Mouse (Mus musculus) heart, postnatal 0 days (tissue): Measurements from ENCODE around the gene Col17a1. TPM values are rescaled to one million over a fixed set of nuclear protein-coding genes. Genes with fewer than 3 reads are reported as not detected.

Source experiments
- ATAC-seq: fragments of 200-750 bp; cut with Nextera tagmentation; 2 replicates; pipeline ENCODE4 v1.8.0; 2017; ENCODE audit warnings: low read depth, moderate number of reproducible peaks, moderate library complexity; ENCODE audit not compliant: insufficient read depth
- DNase-seq: peaks from one replicate; pipeline ENCODE4 v3.0.0-alpha.2; 2016; ENCODE audit warnings: low spot score
- H3K27ac ChIP-seq: fragments of 300-500 bp; sonication (generic); 2 replicates; pipeline ENCODE4 v1.5.1; 2014; ENCODE audit warnings: low read depth, mild to moderate bottlenecking
- H3K27me3 ChIP-seq: fragments of 300-500 bp; sonication (generic); 2 replicates; pipeline ENCODE4 v1.6.1; 2014; ENCODE audit warnings: low read length, mixed read lengths; ENCODE audit not compliant: control insufficient read depth, insufficient read depth
- H3K36me3 ChIP-seq: fragments of 300-500 bp; sonication (generic); replicated peaks from 2 replicates; pipeline ENCODE4 v1.6.1; 2014; ENCODE audit warnings: low read length, mixed read lengths; ENCODE audit not compliant: control insufficient read depth, insufficient read depth
- H3K4me1 ChIP-seq: fragments of 300-500 bp; sonication (generic); 2 replicates; pipeline ENCODE4 v1.6.1; 2014; ENCODE audit warnings: antibody characterized with exemption; ENCODE audit not compliant: control insufficient read depth, insufficient read depth
- H3K4me2 ChIP-seq: fragments of 300-500 bp; sonication (generic); 2 replicates; pipeline ENCODE4 v1.6.1; 2014; ENCODE audit warnings: low read depth, mild to moderate bottlenecking, low read length, moderate library complexity
- H3K4me3 ChIP-seq: fragments of 300-500 bp; sonication (generic); 2 replicates; pipeline ENCODE4 v1.5.1; 2014; ENCODE audit warnings: low read depth, low read length
- H3K9ac ChIP-seq: fragments of 300-500 bp; sonication (generic); replicated peaks from 2 replicates; pipeline ENCODE4 v1.6.1; 2014; ENCODE audit warnings: low read depth, low read length, mixed read lengths
- H3K9me3 ChIP-seq: fragments of 300-500 bp; sonication (generic); replicated peaks from 2 replicates; pipeline ENCODE4 v1.6.1; 2016; ENCODE audit warnings: low read length; ENCODE audit not compliant: control insufficient read depth
- CTCF ChIP-seq: IDR thresholded peaks from 2 replicates; pipeline ENCODE4 v1.5.1; 2016; ENCODE audit warnings: antibody characterized with exemption, control low read depth, low read depth
- EP300 ChIP-seq: IDR thresholded peaks from 2 replicates; pipeline ENCODE4 v1.6.1; 2016; ENCODE audit warnings: antibody characterized with exemption, low read depth
- WGBS: fragments of 180-500 bp; shearing (Covaris S2); extraction: QIAGEN DNeasy Blood & Tissue Kit; methylation state at CpG from one replicate; pipeline ENCODE4 v1.1.7; 2014; 5-methylcytosine and 5-hydroxymethylcytosine counted together
- polyA plus RNA-seq: library from polyadenylated mRNA; unstranded; fragments of >200 nt; fragmentation: Nextera tagmentation; extraction: Ambion mirVana; gene quantifications from 2 replicates; pipeline ENCODE4 v1.2.1, GENCODE M21; 2015
- total RNA-seq: library from RNA; depleted of rRNA; stranded (reverse); fragments of >200 nt; gene quantifications from 2 replicates; pipeline ENCODE4 v1.2.3, GENCODE M21; 2014; ENCODE audit warnings: low replicate concordance; rRNA removed

Col17a1 gene
- total RNA-seq (2.0 TPM in 1 of 2 replicates, not detected in the other), polyA plus RNA-seq (0.26 and 0.27 TPM in 2 replicates)

GRCm38 (mm10) chr19:47691994-47692393 is at the start of gene Col17a1:
Col17a1 (minus strand) TSS chr19:47692094.
- no peaks in the 10 kb centered on the region for H3K9me3 ChIP-seq
- no peak for ATAC-seq
- H3K9ac ChIP-seq: no peak within 1 kb of the TSS
- H3K27me3 ChIP-seq: no peaks in the 10 kb centered on the region
- no peaks in the 10 kb centered on the region for H3K36me3 ChIP-seq
- DNase-seq: no peak
- H3K27ac ChIP-seq: no peak within 1 kb of the TSS
- TF ChIP-seq EP300 (no peak), CTCF (no peak)
- no peak within 1 kb of the TSS for H3K4me3 ChIP-seq
- H3K4me2 ChIP-seq: no peak within 1 kb of the TSS
- 72% methylated on average over 6 of the region's 6 CpGs for WGBS
- H3K4me1 ChIP-seq: no peaks in the 10 kb centered on the region

DNA sequence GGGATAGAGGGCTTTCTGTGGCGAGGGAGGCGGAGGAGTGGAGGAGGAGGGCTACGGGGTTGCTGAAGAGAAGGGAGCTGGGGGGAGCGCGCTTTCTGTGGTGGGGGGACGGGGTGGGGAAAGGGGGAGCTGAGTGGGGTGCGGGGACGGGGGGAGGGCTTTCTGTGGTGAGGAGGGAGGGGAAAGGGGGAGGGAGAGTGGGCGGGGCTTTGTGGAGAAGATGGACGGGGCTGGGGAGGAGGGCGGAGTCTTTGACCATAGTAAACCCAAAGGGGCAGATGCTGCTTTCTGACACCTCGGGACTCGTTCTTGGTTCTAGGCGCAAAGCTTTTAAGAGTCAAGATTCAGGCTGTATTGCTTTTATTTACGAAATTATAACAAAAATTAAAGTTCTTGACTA is 40.0 kb upstream of the Col17a1 start:
- peaks cover 38% of the 10 kb centered on the region for H3K36me3 ChIP-seq
- DNase-seq: peak; percentile 69
- peaks cover 15% of the 10 kb centered on the region for H3K4me1 ChIP-seq
- no peaks in the 10 kb centered on the region for H3K9me3 ChIP-seq
- H3K27ac ChIP-seq: peak overlapping the region; percentile 90
- peak overlapping the region; percentile 71 for H3K9ac ChIP-seq
- peak overlapping the region; percentile 80 for H3K4me3 ChIP-seq
- H3K4me2 ChIP-seq: peak overlapping the region; percentile 67
- no peaks in the 10 kb centered on the region for H3K27me3 ChIP-seq
- TF ChIP-seq EP300 (no peak), CTCF (no peak)
- no peak for ATAC-seq
- under 1% methylated on average over 10 of the region's 15 CpGs for WGBS

DNA sequence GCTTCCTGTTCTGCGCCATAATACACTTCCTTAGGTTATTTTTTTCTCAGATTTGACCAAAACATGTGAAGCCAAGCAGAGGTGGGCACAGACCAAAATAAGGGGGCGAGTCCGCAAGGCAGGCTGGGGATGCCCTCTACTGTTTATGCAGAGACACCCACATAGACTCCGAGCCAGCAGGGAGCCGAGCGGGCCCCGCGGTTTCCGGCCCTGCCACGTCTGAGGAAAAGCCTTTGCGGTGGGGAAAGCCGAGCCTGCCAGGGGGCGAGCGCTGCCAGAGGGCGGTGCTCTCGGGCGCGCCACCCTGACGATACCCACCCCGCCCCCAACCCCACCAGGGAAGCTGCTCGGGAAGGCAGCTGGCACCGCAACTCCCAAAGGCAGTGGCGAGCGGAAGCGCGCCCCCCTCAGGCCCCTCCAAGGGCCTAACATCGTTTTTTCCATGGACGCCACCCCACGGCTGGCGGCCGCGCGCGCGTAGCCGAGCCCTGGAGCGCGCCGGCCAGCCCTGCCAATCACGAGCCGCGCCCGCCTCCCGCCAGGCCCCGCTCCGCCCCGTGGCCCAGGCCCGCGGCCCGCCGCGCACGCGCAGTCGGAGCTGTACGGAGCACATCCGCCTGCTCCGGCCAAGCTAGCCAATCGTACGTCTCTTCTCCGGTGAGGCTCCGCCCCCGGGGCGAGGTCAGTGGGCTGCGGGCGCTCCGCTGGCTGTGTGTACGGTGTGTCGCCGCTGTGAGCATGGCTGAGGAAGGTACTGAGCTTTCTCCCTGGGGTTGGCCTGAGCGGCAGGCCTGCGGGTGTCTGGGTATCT is 39.4 kb upstream of the Col17a1 start, which contains the start of gene Sfr1:
Sfr1 (plus strand) TSS at position 612 of the 811 bp plus-strand sequence.
- DNase-seq: peak; percentile 96
- TF ChIP-seq EP300: peak; percentile 75
- peak; percentile 48 for TF ChIP-seq CTCF
- peak; percentile 95 for ATAC-seq
- Histone ChIP-seq H3K4me2 (peak within 1 kb of the TSS; percentile 71), H3K27me3 (no peaks in the 10 kb centered on the region), H3K9ac (peak within 1 kb of the TSS; percentile 71), H3K9me3 (no peaks in the 10 kb centered on the region), H3K4me3 (peak within 1 kb of the TSS; percentile 80), H3K27ac (peak within 1 kb of the TSS; percentile 94), H3K4me1 (peaks cover 14% of the 10 kb centered on the region), H3K36me3 (peaks cover 35% of the 10 kb centered on the region)
- under 1% methylated on average over 69 of the region's 72 CpGs for WGBS

DNA sequence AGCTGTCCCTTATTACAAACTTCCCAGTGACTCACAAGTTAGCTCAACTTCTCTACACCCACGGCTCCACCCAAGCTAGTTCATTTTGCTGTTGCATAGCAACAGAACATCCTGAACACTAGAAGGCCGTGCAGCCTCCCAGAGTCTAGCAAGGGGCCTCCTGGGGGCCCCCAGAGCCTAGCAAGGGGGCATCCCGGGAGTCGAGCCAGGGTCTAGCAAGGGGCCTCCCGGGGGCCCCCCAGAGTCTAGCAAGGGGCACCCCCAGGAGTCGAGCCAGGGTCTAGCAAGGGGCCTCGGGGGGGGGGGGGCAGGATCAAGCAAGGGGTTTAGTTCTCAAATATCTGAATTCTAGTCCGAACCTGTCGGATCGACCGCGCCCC is 38.8 kb upstream of the Col17a1 start:
- H3K4me1 ChIP-seq: peaks cover 8% of the 10 kb centered on the region
- peak overlapping the region; percentile 56 for H3K9ac ChIP-seq
- peak overlapping the region; percentile 94 for H3K27ac ChIP-seq
- H3K27me3 ChIP-seq: no peaks in the 10 kb centered on the region
- WGBS: under 1% methylated on average over 12 of the region's 12 CpGs
- H3K36me3 ChIP-seq: peaks cover 29% of the 10 kb centered on the region
- H3K9me3 ChIP-seq: no peaks in the 10 kb centered on the region
- DNase-seq (peak; percentile 93), ATAC-seq (peak; percentile 67)
- peak overlapping the region; percentile 71 for H3K4me2 ChIP-seq
- peak overlapping the region; percentile 80 for H3K4me3 ChIP-seq
- TF ChIP-seq CTCF: no peak
- no peak for TF ChIP-seq EP300

- 62% methylated on average over 7 of the region's 7 CpGs for WGBS
- ATAC-seq (no peak), DNase-seq (no peak)
- Histone ChIP-seq H3K9me3 (no peaks in the 10 kb centered on the region), H3K27ac (no peak overlapping the region), H3K4me1 (0 out of 2 replicates have a peak, but pooled peaks cover 8% of the 10 kb centered on the region), H3K9ac (no peak overlapping the region), H3K4me2 (no peak overlapping the region), H3K27me3 (no peaks in the 10 kb centered on the region), H3K36me3 (no peaks in the 10 kb centered on the region), H3K4me3 (no peak overlapping the region)
- no peak for TF ChIP-seq EP300
- TF ChIP-seq CTCF: no peak
These were observed 33.8 kb upstream of the Col17a1 start for GRCm38 (mm10) chr19:47725643-47726140.
